Mouse (Mus musculus): ENCODE measurements around the gene Gm2244. TPM values are rescaled to one million over a fixed set of nuclear protein-coding genes. Genes with fewer than 3 reads are reported as not detected.

Gene Gm2244
- polyA plus RNA-seq (2014; fragmentation: Illumina TruSeq; extraction: RNeasy Lipid Tissue Mini Kit (QIAGEN cat#74804); ENCODE audit: low read depth, low replicate concordance): 0.56 TPM

GRCm38 (mm10) chr14:19549863-19550262 lies at the start of gene Gm2244:
TSS of gene Gm2244 (minus strand) at chr14:19549963.

GRCm38 (mm10) chr14:19584804-19585667 lies 35.3 kb upstream of the Gm2244 start, which contains the start of gene Gm2237:
TSS of gene Gm2237 (minus strand) at chr14:19585135.

Other genes with a start within 250 kb of the Gm2244 start
- not detected for gene Gm21738, start 131.0 kb downstream of the Gm2244 start, polyA plus RNA-seq (2014; fragmentation: Illumina TruSeq; extraction: RNeasy Lipid Tissue Mini Kit (QIAGEN cat#74804); ENCODE audit: low read depth, low replicate concordance)
- 9.9 TPM for gene Gm2237, start 35.2 kb upstream of the Gm2244 start, polyA plus RNA-seq (2014; fragmentation: Illumina TruSeq; extraction: RNeasy Lipid Tissue Mini Kit (QIAGEN cat#74804); ENCODE audit: low read depth, low replicate concordance)
- gene Gm5458, start 52.6 kb upstream of the Gm2244 start, polyA plus RNA-seq (2014; fragmentation: Illumina TruSeq; extraction: RNeasy Lipid Tissue Mini Kit (QIAGEN cat#74804); ENCODE audit: low read depth, low replicate concordance): 63.9 TPM
- 6.3 TPM for gene Nid2, start 201.3 kb upstream of the Gm2244 start, polyA plus RNA-seq (2014; fragmentation: Illumina TruSeq; extraction: RNeasy Lipid Tissue Mini Kit (QIAGEN cat#74804); ENCODE audit: low read depth, low replicate concordance)

Data from testis, adult 10 weeks (tissue).